In the genomic region with DNA sequence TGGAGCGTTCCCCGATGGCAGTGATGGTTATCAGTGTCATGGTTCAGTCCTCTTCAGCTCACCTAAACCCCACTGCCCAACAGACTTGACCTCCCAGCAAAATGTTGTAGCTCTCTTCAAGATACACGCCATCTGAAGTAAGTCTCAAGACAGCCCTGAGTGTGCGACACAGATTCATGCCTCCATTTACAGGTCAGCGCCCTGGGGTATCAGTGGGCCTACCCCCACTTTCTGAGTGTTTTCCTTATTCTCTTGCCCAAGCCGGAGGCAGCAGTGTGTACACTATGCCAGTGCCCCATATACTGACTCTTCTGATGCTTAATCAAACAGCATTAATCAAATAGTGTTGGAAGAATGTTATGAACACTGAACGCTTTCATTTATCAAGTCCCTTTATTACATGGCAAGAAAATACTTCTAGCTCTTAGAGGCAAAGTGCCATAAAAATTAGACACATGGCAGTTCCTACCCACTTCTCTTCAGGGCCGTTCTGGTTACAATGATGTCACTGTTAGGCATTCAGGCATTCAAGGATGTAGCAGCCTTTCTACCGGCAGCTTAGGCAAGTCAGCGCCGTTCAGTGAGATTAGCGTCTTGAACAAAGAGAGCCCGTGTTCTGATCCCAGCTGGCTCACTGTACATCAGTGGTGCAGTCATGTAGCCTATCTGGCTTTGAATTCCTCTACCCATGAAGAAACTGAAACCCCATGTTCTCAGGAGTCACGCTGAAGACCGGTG, we compare ENCODE assay signal across 11 mouse cellular contexts.
A peak's percentile ranks its signal among the peaks of the same experiment; 100 is the strongest.
DNase-seq lines count a peak whose midpoint lies in the region; ATAC-seq and TF ChIP-seq lines count a peak whose summit lies in the region.
"Had no signal": no experiment of that assay in that cellular context is flagged by ENCODE, and none has a peak within 500 bp of the region (broad histone marks: within the 10 kb centered on the region; RNA-seq: fewer than 3 reads in every experiment).

No protein-coding gene starts in this region.

- H3K27ac ChIP-seq in intestine, embryonic 16.5 days (ENCODE audit: low read length): no peak overlapping the region
- H3K27ac ChIP-seq in intestine, postnatal 0 days (ENCODE audit: low read depth, low read length): no peak overlapping the region
- H3K27ac ChIP-seq in embryonic facial prominence, embryonic 12.5 days: no peak overlapping the region
- peak overlapping the region; percentile 55; the same call in 1 of the 2 replicates for H3K27ac ChIP-seq in midbrain, embryonic 10.5 days (replicated peaks)
- H3K27ac ChIP-seq: left cerebral cortex, adult 2 months; liver, embryonic 15.5 days had no signal

- H3K27me3 ChIP-seq in intestine, embryonic 16.5 days (replicated peaks; ENCODE audit: control insufficient read depth, insufficient read depth, low read length): no peaks in the 10 kb centered on the region
- H3K27me3 ChIP-seq in intestine, postnatal 0 days (replicated peaks; ENCODE audit: control insufficient read depth, insufficient read depth, low read length): no peaks in the 10 kb centered on the region
- no peaks in the 10 kb centered on the region for H3K27me3 ChIP-seq in embryonic facial prominence, embryonic 12.5 days
- no peaks in the 10 kb centered on the region for H3K27me3 ChIP-seq in midbrain, embryonic 10.5 days (ENCODE audit: low read depth, poor library complexity, severe bottlenecking)
- H3K27me3 ChIP-seq: liver, embryonic 15.5 days had no signal

- no peak overlapping the region for H3K4me2 ChIP-seq in intestine, embryonic 16.5 days (ENCODE audit: low read depth, low read length)
- H3K4me2 ChIP-seq in intestine, postnatal 0 days (replicated peaks; ENCODE audit: low read depth): no peak overlapping the region
- H3K4me2 ChIP-seq in embryonic facial prominence, embryonic 12.5 days (replicated peaks): no peak overlapping the region
- H3K4me2 ChIP-seq: liver, embryonic 15.5 days had no signal

- H3K4me3 ChIP-seq in intestine, embryonic 16.5 days (ENCODE audit: low read length): no peak overlapping the region
- no peak overlapping the region for H3K4me3 ChIP-seq in intestine, postnatal 0 days (ENCODE audit: low read depth, low read length)
- no peak overlapping the region for H3K4me3 ChIP-seq in embryonic facial prominence, embryonic 12.5 days
- H3K4me3 ChIP-seq in midbrain, embryonic 10.5 days: no peak overlapping the region
- H3K4me3 ChIP-seq: left cerebral cortex, adult 2 months; liver, embryonic 15.5 days had no signal

- 0 out of 2 replicates have a peak, but pooled peaks have one; percentile 20 for ATAC-seq in intestine, embryonic 16.5 days
- no peak for ATAC-seq in intestine, postnatal 0 days
- 0 out of 2 replicates have a peak, but pooled peaks have one; percentile 31 for ATAC-seq in embryonic facial prominence, embryonic 12.5 days (ENCODE audit: insufficient number of reproducible peaks, insufficient read depth, low FRiP score, low TSS enrichment)
- no peak for ATAC-seq in megakaryocyte progenitor cell, adult 5-6 weeks (replicated peaks; ENCODE audit: poor library complexity)

- TF ChIP-seq CTCF in intestine, postnatal 0 days (IDR thresholded peaks at IDR 0.05; ENCODE audit: low read depth): no peak

- WGBS in intestine, embryonic 16.5 days: 71% methylated on average over 15 of the region's 15 CpGs
- 65% methylated on average over 15 of the region's 15 CpGs for WGBS in intestine, postnatal 0 days
- WGBS in embryonic facial prominence, embryonic 12.5 days: 62% methylated on average over 15 of the region's 15 CpGs
- WGBS in midbrain, embryonic 10.5 days: 78% methylated on average over 15 of the region's 15 CpGs

- H3K36me3 ChIP-seq in intestine, embryonic 16.5 days (ENCODE audit: control insufficient read depth, insufficient read depth, low read length): no peaks in the 10 kb centered on the region
- H3K36me3 ChIP-seq in intestine, postnatal 0 days (ENCODE audit: control insufficient read depth, insufficient read depth): no peaks in the 10 kb centered on the region
- no peaks in the 10 kb centered on the region for H3K36me3 ChIP-seq in embryonic facial prominence, embryonic 12.5 days
- no peaks in the 10 kb centered on the region for H3K36me3 ChIP-seq in midbrain, embryonic 10.5 days
- H3K36me3 ChIP-seq: liver, embryonic 15.5 days had no signal

- peaks cover 10% of the 10 kb centered on the region for H3K4me1 ChIP-seq in intestine, embryonic 16.5 days (ENCODE audit: control insufficient read depth, insufficient read depth, low read length)
- H3K4me1 ChIP-seq in intestine, postnatal 0 days (replicated peaks; ENCODE audit: control insufficient read depth, insufficient read depth, low read length): 0 out of 2 replicates have a peak, but pooled peaks cover 5% of the 10 kb centered on the region
- H3K4me1 ChIP-seq in embryonic facial prominence, embryonic 12.5 days: peaks cover 8% of the 10 kb centered on the region
- peaks cover 51% of the 10 kb centered on the region for H3K4me1 ChIP-seq in midbrain, embryonic 10.5 days

- no peak overlapping the region for H3K9ac ChIP-seq in intestine, embryonic 16.5 days (ENCODE audit: low read depth, low read length)
- no peak overlapping the region for H3K9ac ChIP-seq in intestine, postnatal 0 days (ENCODE audit: low read depth, low read length)
- no peak overlapping the region for H3K9ac ChIP-seq in embryonic facial prominence, embryonic 12.5 days
- H3K9ac ChIP-seq: liver, embryonic 15.5 days had no signal

- no peaks in the 10 kb centered on the region for H3K9me3 ChIP-seq in intestine, embryonic 16.5 days (ENCODE audit: control insufficient read depth, low read length)
- H3K9me3 ChIP-seq in intestine, postnatal 0 days (ENCODE audit: control insufficient read depth): no peaks in the 10 kb centered on the region
- no peaks in the 10 kb centered on the region for H3K9me3 ChIP-seq in embryonic facial prominence, embryonic 12.5 days
- no peaks in the 10 kb centered on the region for H3K9me3 ChIP-seq in midbrain, embryonic 10.5 days (replicated peaks)
- H3K9me3 ChIP-seq: liver, embryonic 15.5 days had no signal

- peak; percentile 65 for DNase-seq in ES-CJ7 (ENCODE audit: low read depth, low spot score)
- no peak for DNase-seq in midbrain, embryonic 10.5 days (ENCODE audit: low spot score)
- DNase-seq in thymus, postnatal 4 days: no peak
- DNase-seq in yolk sac, embryonic 10.5 days (ENCODE audit: low spot score): no peak
- DNase-seq: heart, postnatal 10 days had no signal

Comparison
In these comparisons a context has a peak if more than half of its experiments do, and no peak if none do; other contexts are left out.
1. ATAC-seq: peak in intestine, embryonic 16.5 days (single experiment) and embryonic facial prominence, embryonic 12.5 days (single experiment); none in intestine, postnatal 0 days (single experiment) and megakaryocyte progenitor cell, adult 5-6 weeks (single experiment).